Mouse (Mus musculus): ENCODE data around the gene Gramd1c.

DNA sequence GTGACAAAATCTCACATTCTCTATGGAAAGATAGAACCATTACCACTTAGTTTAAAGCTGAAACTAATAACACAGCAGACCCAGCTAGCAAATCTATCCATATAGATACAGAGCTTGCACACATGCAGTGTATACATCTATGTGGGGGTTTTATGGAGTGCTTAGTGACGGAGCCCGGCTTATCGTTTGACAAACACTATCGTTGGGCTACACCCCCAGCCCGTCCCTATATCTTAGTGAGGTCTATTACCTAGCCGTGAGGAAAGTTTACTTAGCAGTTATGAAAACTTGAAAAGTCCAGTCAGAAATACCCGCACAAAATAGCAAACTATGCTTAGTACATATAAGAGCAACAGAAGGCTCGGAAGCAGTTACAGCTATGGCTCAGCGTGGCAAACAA lies 91.4 kb downstream of the Gramd1c start:
- TF ChIP-seq EP300 (IDR thresholded peaks at IDR 0.05; ENCODE audit: low read length) (no peak), POLR2A (IDR thresholded peaks at IDR 0.05; ENCODE audit: low read depth, low read length) (no peak), CTCF (conservative IDR thresholded peaks at IDR 0.05 in 1 of 2, IDR thresholded peaks at IDR 0.05 in 1 of 2; ENCODE audit: low read depth in 2 of 2, low read length in 2 of 2) (no peak), MAX (IDR thresholded peaks at IDR 0.05; ENCODE audit: low read length) (no peak), NRF1 (IDR thresholded peaks at IDR 0.05; ENCODE audit: low read depth, low read length) (no peak), ZC3H11A (IDR thresholded peaks at IDR 0.05; ENCODE audit: low read depth, low read length) (no peak), USF1 (IDR thresholded peaks at IDR 0.05; ENCODE audit: low read depth, low read length) (no peak)

Data from CH12.LX (cell line).